Mouse (Mus musculus) spleen, adult 2 months (tissue): Measurements from ENCODE around the gene Limch1. TPM values are rescaled to one million over a fixed set of nuclear protein-coding genes. Genes with fewer than 3 reads are reported as not detected.

ENCODE experiments used
- DNase-seq, 2 experiments: peaks; one replicate each; pipeline versions ENCODE4 v3.0.0 to v3.0.0-alpha.2; 2012 to 2021; ENCODE audit warnings: low spot score in 2 of 2, low read depth in 1 of 2
- H3K27ac ChIP-seq: fragments of 200-500 bp; 2 replicates; pipeline ENCODE4 v1.5.1; 2012; ENCODE audit warnings: low read length, inconsistent platforms; ENCODE audit not compliant: insufficient read depth
- H3K27me3 ChIP-seq: fragments of 200-500 bp; 2 replicates; pipeline ENCODE4 v1.6.1; 2012; ENCODE audit warnings: mild to moderate bottlenecking, moderate library complexity, low read length, inconsistent platforms; ENCODE audit not compliant: control insufficient read depth, insufficient read depth
- H3K36me3 ChIP-seq: fragments of 200-500 bp; 2 replicates; pipeline ENCODE4 v1.6.1; 2012; ENCODE audit warnings: mild to moderate bottlenecking, low read length, inconsistent platforms; ENCODE audit not compliant: control insufficient read depth, insufficient read depth
- H3K4me1 ChIP-seq: fragments of 200-500 bp; 2 replicates; pipeline ENCODE4 v1.6.1; 2011; ENCODE audit warnings: inconsistent platforms; ENCODE audit not compliant: control insufficient read depth, insufficient read depth, insufficient read length
- H3K4me3 ChIP-seq: fragments of 200-500 bp; 2 replicates; pipeline ENCODE4 v1.5.1; 2011; ENCODE audit warnings: mild to moderate bottlenecking, inconsistent platforms; ENCODE audit not compliant: insufficient read depth, insufficient read length; ENCODE audit errors: extremely low read depth
- CTCF ChIP-seq: fragments of 200-500 bp; IDR thresholded peaks from 2 replicates; pipeline ENCODE4 v1.5.1; 2011; ENCODE audit warnings: mild to moderate bottlenecking, inconsistent platforms; ENCODE audit not compliant: insufficient read depth, insufficient read length, insufficient replicate concordance; ENCODE audit errors: extremely low read depth
- POLR2A ChIP-seq: fragments of 200-500 bp; IDR thresholded peaks from 2 replicates; pipeline ENCODE4 v1.6.1; 2011; ENCODE audit warnings: low read depth, low read length, inconsistent platforms
- WGBS: fragments of 180-500 bp; shearing (Covaris S2); methylation state at CpG from one replicate; pipeline ENCODE4 v1.1.7; 2018; 5-methylcytosine and 5-hydroxymethylcytosine counted together
- polyA plus RNA-seq: library from polyadenylated mRNA; depleted of rRNA; stranded (reverse); fragments of >200 nt; gene quantifications from 2 replicates; pipeline ENCODE4 v1.2.3, GENCODE M21; 2012; rRNA removed

Gene Limch1
- polyA plus RNA-seq, 1 experiment = 7.1 TPM

- peaks cover 16% of the 10 kb centered on the region for H3K27me3 ChIP-seq
- no peak for DNase-seq
- WGBS = 10% methylated on average over 3 of the region's 3 CpGs
Measured at GRCm38 (mm10) chr5:67103016-67103415, 357.4 kb downstream of the Limch1 start.

GRCm38 (mm10) chr5:67106261-67106660 lies 360.6 kb downstream of the Limch1 start:
- DNase-seq = no peak
- no peak for TF ChIP-seq CTCF
- no peak for TF ChIP-seq POLR2A
- H3K36me3 ChIP-seq = no peaks in the 10 kb centered on the region
- no peak overlapping the region for H3K27ac ChIP-seq
- H3K4me1 ChIP-seq = no peaks in the 10 kb centered on the region
- no peak overlapping the region for H3K4me3 ChIP-seq
- H3K27me3 ChIP-seq = 0 out of 2 replicates have a peak, but pooled peaks cover 4% of the 10 kb centered on the region
- WGBS = 86% methylated on average over 2 of the region's 2 CpGs

More at GRCm38 (mm10) chr5:67103016-67103415, 357.4 kb downstream of the Limch1 start:
- Histone ChIP-seq H3K4me3 (no peak overlapping the region), H3K4me1 (no peaks in the 10 kb centered on the region), H3K36me3 (no peaks in the 10 kb centered on the region), H3K27ac (no peak overlapping the region)
- TF ChIP-seq CTCF (no peak), POLR2A (no peak)

Other genes starting within 250 kb of the Limch1 start
- gene Apbb2, start 127.0 kb upstream of the Limch1 start, polyA plus RNA-seq = 2.6 and 3.2 TPM in 2 replicates
- gene Uchl1, start 69.7 kb upstream of the Limch1 start, polyA plus RNA-seq = 1.1 and 1.8 TPM in 2 replicates